Mouse (Mus musculus): ENCODE data around the gene Lrp1.

Gene Lrp1

GRCm38 (mm10) chr10:127615591-127615990 lies 5.4 kb downstream of the Lrp1 start:
- DNase-seq (ENCODE audit: low read depth, low spot score), result no peak

- DNase-seq (ENCODE audit: low read depth, low spot score), result no peak
Measured at GRCm38 (mm10) chr10:127615034-127615374, 5.9 kb downstream of the Lrp1 start.

GRCm38 (mm10) chr10:127614236-127615033 lies 6.5 kb downstream of the Lrp1 start:
- DNase-seq (ENCODE audit: low read depth, low spot score), result no peak

- no peak for DNase-seq (ENCODE audit: low read depth, low spot score)
Measured at GRCm38 (mm10) chr10:127612079-127612775, 8.7 kb downstream of the Lrp1 start.

- no peak for DNase-seq (ENCODE audit: low read depth, low spot score)
Measured at GRCm38 (mm10) chr10:127610066-127610415, 10.9 kb downstream of the Lrp1 start.

- no peak for DNase-seq (ENCODE audit: low read depth, low spot score)
Measured at GRCm38 (mm10) chr10:127609415-127610065, 11.4 kb downstream of the Lrp1 start.

- DNase-seq (ENCODE audit: low read depth, low spot score), result no peak
Measured at GRCm38 (mm10) chr10:127607059-127607458, 13.9 kb downstream of the Lrp1 start.

GRCm38 (mm10) chr10:127605756-127606155 lies 15.2 kb downstream of the Lrp1 start:
- DNase-seq (ENCODE audit: low read depth, low spot score), result no peak

- DNase-seq (ENCODE audit: low read depth, low spot score), result no peak
Measured at GRCm38 (mm10) chr10:127605251-127605547, 15.7 kb downstream of the Lrp1 start.

GRCm38 (mm10) chr10:127604465-127605250 lies 16.3 kb downstream of the Lrp1 start:
- DNase-seq (ENCODE audit: low read depth, low spot score), result no peak

- DNase-seq (ENCODE audit: low read depth, low spot score), result no peak
Measured at GRCm38 (mm10) chr10:127603437-127604371, 17.2 kb downstream of the Lrp1 start.

GRCm38 (mm10) chr10:127602194-127602593 lies 18.8 kb downstream of the Lrp1 start:
- no peak for DNase-seq (ENCODE audit: low read depth, low spot score)

GRCm38 (mm10) chr10:127599779-127600541 lies 21.0 kb downstream of the Lrp1 start:
- no peak for DNase-seq (ENCODE audit: low read depth, low spot score)

- no peak for DNase-seq (ENCODE audit: low read depth, low spot score)
Measured at GRCm38 (mm10) chr10:127599252-127599651, 21.7 kb downstream of the Lrp1 start.

GRCm38 (mm10) chr10:127598607-127599006 lies 22.3 kb downstream of the Lrp1 start:
- no peak for DNase-seq (ENCODE audit: low read depth, low spot score)

- no peak for DNase-seq (ENCODE audit: low read depth, low spot score)
Measured at GRCm38 (mm10) chr10:127597311-127597901, 23.5 kb downstream of the Lrp1 start.

GRCm38 (mm10) chr10:127596321-127596941 lies 24.5 kb downstream of the Lrp1 start:
- no peak for DNase-seq (ENCODE audit: low read depth, low spot score)

GRCm38 (mm10) chr10:127594930-127595715 lies 25.8 kb downstream of the Lrp1 start:
- no peak for DNase-seq (ENCODE audit: low read depth, low spot score)

GRCm38 (mm10) chr10:127594405-127594804 lies 26.5 kb downstream of the Lrp1 start:
- DNase-seq (ENCODE audit: low read depth, low spot score), result no peak
